ENCODE assay signal across 11 mouse cellular contexts in the genomic region with DNA sequence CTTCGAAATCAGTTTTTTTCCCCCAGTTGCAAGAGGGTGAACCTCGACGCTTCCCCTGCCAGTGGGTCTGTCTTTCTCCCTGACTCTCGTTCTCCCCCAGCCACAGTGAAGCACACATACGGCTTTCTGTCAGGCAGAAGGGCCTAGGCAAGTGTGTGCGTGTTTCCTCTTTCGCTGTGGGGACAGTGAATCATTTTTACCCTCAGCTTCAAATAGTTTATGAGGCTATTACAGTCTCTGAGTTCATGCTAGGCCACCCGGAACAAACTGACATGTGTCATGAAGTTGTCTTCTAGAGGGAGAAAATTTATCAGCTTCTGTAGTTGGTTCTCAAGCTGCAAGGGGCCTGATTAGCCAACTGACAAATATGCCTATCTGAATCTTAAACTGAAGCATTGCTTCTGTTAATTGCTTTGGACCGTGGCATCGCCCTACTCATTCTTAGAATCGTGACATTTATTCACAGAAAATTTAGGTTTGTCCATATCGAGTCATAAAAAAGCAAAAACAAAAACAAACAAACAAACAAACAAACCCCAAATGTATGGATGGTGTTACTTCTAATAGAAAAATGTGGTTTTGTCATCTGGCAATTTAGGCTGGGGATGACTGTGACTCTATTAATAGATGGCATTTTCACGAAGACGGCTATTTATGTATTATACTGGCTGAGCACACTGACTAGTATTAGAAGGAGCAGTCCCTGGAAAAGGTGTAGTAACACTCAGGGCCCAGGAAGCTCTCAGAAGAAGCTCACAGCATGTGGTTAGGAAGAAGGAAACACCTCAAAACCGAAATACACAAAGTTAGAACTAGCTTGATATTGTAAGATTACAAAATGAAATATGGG. TPM values are rescaled to one million over a fixed set of nuclear protein-coding genes. Genes with fewer than 3 reads are reported as not detected.
DNase-seq lines count a peak whose midpoint lies in the region; ATAC-seq and TF ChIP-seq lines count a peak whose summit lies in the region.
"Had no signal": no experiment of that assay in that cellular context is flagged by ENCODE, and none has a peak within 500 bp of the region (broad histone marks: within the 10 kb centered on the region; RNA-seq: fewer than 3 reads in every experiment).

No protein-coding gene starts in this region.

- H3K4me3 ChIP-seq in heart, embryonic 12.5 days: no peak overlapping the region
- no peak overlapping the region for H3K4me3 ChIP-seq in CH12.LX (replicated peaks in 1 of 3; ENCODE audit: low read depth in 2 of 3, low read length in 2 of 3, poor library complexity in 1 of 3)
- H3K4me3 ChIP-seq in megakaryocyte, embryonic 14.5 days (replicated peaks): peak overlapping the region; percentile 93
- H3K4me3 ChIP-seq in lung, postnatal 0 days (ENCODE audit: low read depth, low read length): no peak overlapping the region

- TF ChIP-seq RAD21 in CH12.LX (IDR thresholded peaks at IDR 0.05; ENCODE audit: low read depth, low read length): no peak

- H3K79me2 ChIP-seq in CH12.LX (replicated peaks; ENCODE audit: control insufficient read depth, extremely low read depth, insufficient read depth, poor library complexity, severe bottlenecking): no peaks in the 10 kb centered on the region

- no peaks in the 10 kb centered on the region for H3K36me3 ChIP-seq in heart, embryonic 12.5 days
- H3K36me3 ChIP-seq in CH12.LX (replicated peaks in 1 of 2; ENCODE audit: control insufficient read depth in 1 of 2, insufficient read depth in 1 of 2, low read length in 1 of 2): no peaks in the 10 kb centered on the region
- no peaks in the 10 kb centered on the region for H3K36me3 ChIP-seq in megakaryocyte, embryonic 14.5 days (replicated peaks; ENCODE audit: low read length)
- no peaks in the 10 kb centered on the region for H3K36me3 ChIP-seq in lung, postnatal 0 days (ENCODE audit: insufficient read depth, low read length)
- H3K36me3 ChIP-seq: G1E; midbrain, embryonic 12.5 days had no signal

- H3K4me1 ChIP-seq in heart, embryonic 12.5 days (replicated peaks): peaks cover 6% of the 10 kb centered on the region
- peaks cover 0 to 12% of the 10 kb centered on the region in 2 experiments; a peak in 1 of 4 replicates for H3K4me1 ChIP-seq in CH12.LX (ENCODE audit: control insufficient read depth in 1 of 2, insufficient read depth in 2 of 2)
- peaks cover 23% of the 10 kb centered on the region for H3K4me1 ChIP-seq in megakaryocyte, embryonic 14.5 days
- no peaks in the 10 kb centered on the region for H3K4me1 ChIP-seq in lung, postnatal 0 days (ENCODE audit: insufficient read depth, low read depth, low read length)

- in situ Hi-C loops in CH12.LX (cut with MboI; ENCODE audit: low pct_ligation_motif_present, low pct_unique_long_range_greater_than_20kb, low sequenced_read_pairs): no loop called here

- 62% methylated on average over 15 of the region's 15 CpGs for WGBS in heart, embryonic 12.5 days
- whole genome bisulfite sequencing in lung, postnatal 0 days: 61% methylated on average over 15 of the region's 15 CpGs

- H3K9ac ChIP-seq in heart, embryonic 12.5 days: no peak overlapping the region
- no peak overlapping the region for H3K9ac ChIP-seq in CH12.LX (ENCODE audit: insufficient read depth, low read depth)
- H3K9ac ChIP-seq in lung, postnatal 0 days (replicated peaks; ENCODE audit: low read depth): no peak overlapping the region

- no peak for ATAC-seq in heart, embryonic 12.5 days (ENCODE audit: insufficient number of reproducible peaks, low FRiP score)
- ATAC-seq in common myeloid progenitor, adult 5-6 weeks (replicated peaks; ENCODE audit: low read depth, poor library complexity, severe bottlenecking): peak; percentile 61
- ATAC-seq in lung, postnatal 0 days: no peak

- no peak overlapping the region for H3K4me2 ChIP-seq in heart, embryonic 12.5 days
- H3K4me2 ChIP-seq in CH12.LX (ENCODE audit: insufficient read depth, low read depth, poor library complexity, severe bottlenecking): peak overlapping the region; percentile 50; the same call in 1 of the 2 replicates
- no peak overlapping the region for H3K4me2 ChIP-seq in lung, postnatal 0 days (replicated peaks; ENCODE audit: low read depth, low read length)

- peaks cover 6% of the 10 kb centered on the region; the same call in 1 of the 2 replicates for H3K9me3 ChIP-seq in heart, embryonic 12.5 days (replicated peaks)
- H3K9me3 ChIP-seq in CH12.LX (replicated peaks; ENCODE audit: low read length): no peaks in the 10 kb centered on the region
- peaks cover 11% of the 10 kb centered on the region for H3K9me3 ChIP-seq in megakaryocyte, embryonic 14.5 days
- H3K9me3 ChIP-seq in lung, postnatal 0 days (ENCODE audit: low read length): no peaks in the 10 kb centered on the region
- H3K9me3 ChIP-seq: G1E had no signal

- TF ChIP-seq EP300 in CH12.LX (IDR thresholded peaks at IDR 0.05; ENCODE audit: low read length): no peak
- no peak for TF ChIP-seq EP300 in lung, postnatal 0 days (IDR thresholded peaks at IDR 0.05)

- peaks cover 21% of the 10 kb centered on the region; the same call in 1 of the 2 replicates for H3K27me3 ChIP-seq in heart, embryonic 12.5 days (replicated peaks)
- no peaks in the 10 kb centered on the region for H3K27me3 ChIP-seq in CH12.LX (replicated peaks)
- peaks cover 12% of the 10 kb centered on the region for H3K27me3 ChIP-seq in megakaryocyte, embryonic 14.5 days (replicated peaks)
- H3K27me3 ChIP-seq in lung, postnatal 0 days (replicated peaks; ENCODE audit: insufficient read depth, low read length): peaks cover 4% of the 10 kb centered on the region; the same call in 1 of the 2 replicates

- dilution Hi-C loops in CH12.LX (cut with MboI; ENCODE audit: extremely low pct_ligation_motif_present, extremely low pct_unique_long_range_greater_than_20kb, low sequenced_read_pairs): no loop called here

- DNase-seq in heart, adult 9 months (ENCODE audit: low spot score in 2 of 2): peak; percentile 3 to 7
- peak; percentile 36 for DNase-seq in CH12.LX (ENCODE audit: extremely low read depth)
- no peak for DNase-seq in urinary bladder, postnatal 10 days (ENCODE audit: low spot score)
- DNase-seq in left cerebral cortex, adult 9 months (ENCODE audit: low spot score in 2 of 2): no peak
- no peak for DNase-seq in lung, postnatal 0 days (ENCODE audit: low spot score)

- no peak for TF ChIP-seq CTCF in CH12.LX (conservative IDR thresholded peaks at IDR 0.05 in 1 of 2, IDR thresholded peaks at IDR 0.05 in 1 of 2; ENCODE audit: low read depth in 2 of 2, low read length in 2 of 2)
- TF ChIP-seq CTCF in lung, postnatal 0 days (IDR thresholded peaks at IDR 0.05): no peak

- no peak for TF ChIP-seq POLR2A in CH12.LX (IDR thresholded peaks at IDR 0.05; ENCODE audit: low read depth, low read length)

- no peak overlapping the region for H3K27ac ChIP-seq in heart, embryonic 12.5 days (ENCODE audit: poor library complexity, severe bottlenecking)
- H3K27ac ChIP-seq in CH12.LX (ENCODE audit: insufficient read depth, low read depth): no peak overlapping the region
- H3K27ac ChIP-seq in lung, postnatal 0 days (ENCODE audit: low read length): no peak overlapping the region
- H3K27ac ChIP-seq: left cerebral cortex, adult 2 months; midbrain, embryonic 12.5 days had no signal

TF ChIP-seq in CH12.LX, 34 proteins besides CTCF, POLR2A, EP300 and RAD21:
- TF ChIP-seq NELFE (IDR thresholded peaks at IDR 0.05; ENCODE audit: low read depth, low read length): no peak
- no peak for TF ChIP-seq SMC3 (IDR thresholded peaks at IDR 0.05; ENCODE audit: low read depth, low read length)
- TF ChIP-seq ZKSCAN1 (IDR thresholded peaks at IDR 0.05; ENCODE audit: borderline replicate concordance, low read depth, low read length): no peak
- no peak for TF ChIP-seq CHD1 (IDR thresholded peaks at IDR 0.05; ENCODE audit: low read depth, low read length)
- no peak for TF ChIP-seq GABPA (IDR thresholded peaks at IDR 0.05; ENCODE audit: insufficient replicate concordance, low read depth, low read length)
- no peak for TF ChIP-seq ZNF384 (IDR thresholded peaks at IDR 0.05; ENCODE audit: low read depth, low read length)
- TF ChIP-seq JUND (conservative IDR thresholded peaks at IDR 0.05; ENCODE audit: low read depth, low read length): no peak
- TF ChIP-seq NRF1 (IDR thresholded peaks at IDR 0.05; ENCODE audit: low read depth, low read length): no peak

RNA-seq across cellular contexts. Expression of a gene that starts 1.3 kb away (rescaled TPM):
- polyA plus RNA-seq in heart, embryonic 12.5 days (2016; fragmentation: Nextera tagmentation; extraction: Ambion mirVana): 0.26 and 1.1 TPM in 2 replicates
- total RNA-seq in CH12.LX (2012; rRNA removed): 0.38 and 0.68 TPM in 2 replicates
- 0.24 and 0.27 TPM in 2 replicates for total RNA-seq in CH12.LX (2014; rRNA removed)
- polyA plus RNA-seq in CH12.LX (2012; ENCODE audit: insufficient read length, low read depth): 0.29 and 0.37 TPM in 2 replicates
- 88.6 and 110 TPM in 2 replicates for total RNA-seq in common myeloid progenitor, adult 5-6 weeks (2017)
- 2.2 TPM in 1 of 2 replicates, not detected in the other for polyA plus RNA-seq in megakaryocyte, embryonic 14.5 days (2012; ENCODE audit: insufficient read depth, low replicate concordance)
- polyA plus RNA-seq in lung, postnatal 0 days (2015; fragmentation: Nextera tagmentation; extraction: Ambion mirVana): 0.12 and 0.47 TPM in 2 replicates
- polyA plus RNA-seq: G1E had no signal

Comparison
In these comparisons a context has a peak if more than half of its experiments do, and no peak if none do; other contexts are left out.
1. DNase-seq: peak in heart, adult 9 months (2 of 2) and CH12.LX (single experiment); none in urinary bladder, postnatal 10 days (single experiment), left cerebral cortex, adult 9 months (0 of 2) and lung, postnatal 0 days (single experiment).